Mouse (Mus musculus): ENCODE data around the gene Ispd. TPM values are rescaled to one million over a fixed set of nuclear protein-coding genes. Genes with fewer than 3 reads are reported as not detected.

The Ispd gene
- total RNA-seq, 2 experiments from 2014 or later: 6.7 to 7.0 TPM

Other genes with a start within 250 kb of the Ispd start
- 10 to 100 TPM; 16.9 to 20.5 TPM for gene Ankmy2, start 224.3 kb upstream of the Ispd start, total RNA-seq (2021)
- gene Bzw2, start 223.4 kb upstream of the Ispd start, total RNA-seq (2021): 100 to 1,000 TPM; 146 to 148 TPM
- not detected for gene Lrrc72, start 128.1 kb upstream of the Ispd start, total RNA-seq (2021)
- gene Sostdc1, start 67.3 kb upstream of the Ispd start, total RNA-seq (2021): under 1 TPM; 0.24 to 0.45 TPM
- 1 to 10 TPM in 1 of 2 experiments, under 1 TPM in 1; 0.95 to 1.6 TPM for gene D630036H23Rik, start 731 bp downstream of the Ispd start, total RNA-seq (2021)